Mouse (Mus musculus): ENCODE data around the gene Hoxc8.

DNA sequence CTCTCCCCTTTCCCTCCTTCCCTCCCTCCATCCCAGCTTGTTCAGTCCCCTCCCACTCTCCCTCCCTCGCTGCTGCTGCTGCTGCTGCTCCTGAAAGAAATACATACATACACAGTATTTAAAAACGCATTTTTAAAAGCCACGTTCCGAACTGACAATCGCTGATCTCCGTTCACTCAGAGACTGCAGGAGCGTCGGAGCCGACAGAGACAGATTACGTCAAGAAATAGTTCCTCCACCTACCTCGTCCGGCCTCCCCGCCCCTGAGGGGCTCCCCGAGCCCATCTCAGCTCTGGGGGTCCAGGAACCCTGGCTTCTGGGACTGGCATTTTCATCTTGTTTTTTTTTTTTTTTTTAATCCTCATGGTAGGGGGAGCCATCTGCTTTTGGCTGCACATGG is 9.5 kb upstream of the Hoxc8 start:
- TF ChIP-seq EP300 (IDR thresholded peaks at IDR 0.05; ENCODE audit: low read depth in 1 of 2, low read length in 2 of 2), result no peak
- no peak for TF ChIP-seq POLR2A (IDR thresholded peaks at IDR 0.05; ENCODE audit: control insufficient read depth in 1 of 2, insufficient read depth in 1 of 2, low read depth in 1 of 2, low read length in 2 of 2, poor library complexity in 1 of 2)
- TF ChIP-seq BHLHE40 (IDR thresholded peaks at IDR 0.05; ENCODE audit: borderline replicate concordance, low read depth, low read length), result no peak
- TF ChIP-seq CTCF (IDR thresholded peaks at IDR 0.05 in 2 of 3, conservative IDR thresholded peaks at IDR 0.05 in 1 of 3; ENCODE audit: control insufficient read depth in 1 of 3, insufficient read depth in 1 of 3, low read depth in 2 of 3, low read length in 3 of 3, poor library complexity in 1 of 3, severe bottlenecking in 1 of 3), result no peak
- TF ChIP-seq SMC3 (IDR thresholded peaks at IDR 0.05; ENCODE audit: low read depth, low read length), result no peak
- no peak for TF ChIP-seq E2F4 (IDR thresholded peaks at IDR 0.05; ENCODE audit: borderline replicate concordance, low read depth, low read length)
- no peak for TF ChIP-seq GABPA (IDR thresholded peaks at IDR 0.05; ENCODE audit: low read depth, low read length)
